Mouse (Mus musculus) hindbrain, postnatal 0 days (tissue): ENCODE measurements around the gene Atrnl1. TPM values are rescaled to one million over a fixed set of nuclear protein-coding genes. Genes with fewer than 3 reads are reported as not detected.

Experiments used
- ATAC-seq: fragments of 200-750 bp; cut with Nextera tagmentation; 2 replicates; pipeline ENCODE4 v1.8.0; 2017; ENCODE audit warnings: mild to moderate bottlenecking, moderate TSS enrichment, moderate library complexity
- DNase-seq: peaks from one replicate; pipeline ENCODE4 v3.0.0-alpha.2; 2015; ENCODE audit warnings: low spot score
- H3K27ac ChIP-seq: fragments of 300-500 bp; sonication (generic); 2 replicates; pipeline ENCODE4 v1.5.1; 2014; ENCODE audit warnings: mild to moderate bottlenecking
- H3K27me3 ChIP-seq: fragments of 300-500 bp; sonication (generic); 2 replicates; pipeline ENCODE4 v1.6.1; 2014; ENCODE audit warnings: low read length, mixed read lengths; ENCODE audit not compliant: insufficient read depth
- H3K36me3 ChIP-seq: fragments of 300-500 bp; sonication (generic); 2 replicates; pipeline ENCODE4 v1.6.1; 2014; ENCODE audit warnings: low read length, mixed read lengths; ENCODE audit not compliant: insufficient read depth
- H3K4me1 ChIP-seq: fragments of 300-500 bp; sonication (generic); 2 replicates; pipeline ENCODE4 v1.6.1; 2014; ENCODE audit warnings: antibody characterized with exemption, low read length, mixed read lengths; ENCODE audit not compliant: insufficient read depth
- H3K4me2 ChIP-seq: fragments of 300-500 bp; sonication (generic); 2 replicates; pipeline ENCODE4 v1.6.1; 2014; ENCODE audit warnings: low read depth, mild to moderate bottlenecking, low read length, moderate library complexity, mixed read lengths
- H3K4me3 ChIP-seq: fragments of 300-500 bp; sonication (generic); 2 replicates; pipeline ENCODE4 v1.5.1; 2014; ENCODE audit warnings: low read length
- H3K9ac ChIP-seq: fragments of 300-500 bp; sonication (generic); replicated peaks from 2 replicates; pipeline ENCODE4 v1.6.1; 2014; ENCODE audit warnings: mild to moderate bottlenecking, low read length, moderate library complexity, mixed read lengths
- H3K9me3 ChIP-seq: fragments of 300-500 bp; sonication (generic); 2 replicates; pipeline ENCODE4 v1.6.1; 2016; ENCODE audit warnings: low read length, mixed read lengths
- CTCF ChIP-seq: IDR thresholded peaks from 2 replicates; pipeline ENCODE4 v1.5.1; 2016; ENCODE audit warnings: antibody characterized with exemption, control low read depth, low read depth
- WGBS: fragments of 180-500 bp; shearing (Covaris S2); extraction: QIAGEN DNeasy Blood & Tissue Kit; methylation state at CpG from one replicate; pipeline ENCODE4 v1.1.7; 2014; 5-methylcytosine and 5-hydroxymethylcytosine counted together
- polyA plus RNA-seq: library from polyadenylated mRNA; unstranded; fragments of >200 nt; fragmentation: Nextera tagmentation; extraction: Ambion mirVana; gene quantifications from 2 replicates; pipeline ENCODE4 v1.2.1, GENCODE M21; 2015
- total RNA-seq: library from RNA; depleted of rRNA; stranded (reverse); fragments of >200 nt; gene quantifications from 2 replicates; pipeline ENCODE4 v1.2.3, GENCODE M21; 2014

The Atrnl1 gene
- total and polyA plus RNA-seq, 2 experiments from 2014 or later = 4.4 to 46.0 TPM

DNA sequence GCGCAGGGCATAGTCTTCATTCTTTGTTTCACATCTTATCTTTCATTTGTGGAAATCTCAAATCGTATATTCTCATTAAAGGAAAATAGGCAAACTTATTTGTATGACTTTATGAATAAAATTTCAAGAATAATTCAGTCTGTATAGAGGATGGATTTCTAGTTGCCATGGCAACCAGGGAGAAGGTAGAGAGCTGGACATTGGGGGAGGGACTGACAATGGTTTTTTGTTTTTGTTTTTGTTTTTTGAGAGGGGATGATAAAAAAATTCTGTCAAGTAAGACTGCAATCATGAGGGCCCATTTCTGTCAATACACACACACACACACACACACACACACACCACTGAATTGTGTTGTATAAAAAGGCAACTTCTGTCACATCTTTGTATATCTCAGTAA lies 114.5 kb downstream of the Atrnl1 start:
- WGBS = 88% methylated on average over 2 of the region's 2 CpGs
- H3K4me1 ChIP-seq = no peaks in the 10 kb centered on the region
- no peak overlapping the region; the same call in 1 of the 2 replicates for H3K27ac ChIP-seq
- no peak overlapping the region for H3K4me3 ChIP-seq
- no peak for DNase-seq
- H3K9ac ChIP-seq = no peak overlapping the region
- no peaks in the 10 kb centered on the region for H3K9me3 ChIP-seq
- H3K27me3 ChIP-seq = no peaks in the 10 kb centered on the region
- no peaks in the 10 kb centered on the region for H3K36me3 ChIP-seq
- no peak for TF ChIP-seq CTCF
- ATAC-seq = no peak
- H3K4me2 ChIP-seq = no peak overlapping the region

DNA sequence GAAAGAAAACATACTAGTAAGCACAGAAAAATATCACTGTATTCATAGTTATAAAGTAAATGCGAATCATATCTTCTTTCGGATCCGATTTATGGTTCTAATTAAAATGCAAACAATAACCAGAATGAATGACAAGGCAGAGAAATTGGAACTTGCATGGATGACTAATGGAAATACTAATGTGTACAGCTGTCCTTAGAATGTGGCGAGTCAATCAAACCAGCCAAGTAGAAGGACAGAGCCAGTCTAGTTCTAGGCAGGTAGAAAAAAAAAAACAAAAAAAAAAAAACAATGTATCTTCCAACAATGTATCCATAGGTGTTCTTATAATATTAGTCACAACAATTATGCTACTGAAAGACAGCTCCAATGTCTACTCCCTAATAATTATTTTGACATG lies 116.2 kb downstream of the Atrnl1 start:
- H3K27me3 ChIP-seq = no peaks in the 10 kb centered on the region
- no peak overlapping the region for H3K27ac ChIP-seq
- DNase-seq (no peak), ATAC-seq (no peak)
- no peaks in the 10 kb centered on the region for H3K4me1 ChIP-seq
- no peaks in the 10 kb centered on the region for H3K36me3 ChIP-seq
- TF ChIP-seq CTCF = no peak
- H3K9me3 ChIP-seq = no peaks in the 10 kb centered on the region
- H3K4me2 ChIP-seq = no peak overlapping the region
- WGBS = 90% methylated on average over 4 of the region's 4 CpGs
- H3K4me3 ChIP-seq = no peak overlapping the region
- H3K9ac ChIP-seq = no peak overlapping the region

DNA sequence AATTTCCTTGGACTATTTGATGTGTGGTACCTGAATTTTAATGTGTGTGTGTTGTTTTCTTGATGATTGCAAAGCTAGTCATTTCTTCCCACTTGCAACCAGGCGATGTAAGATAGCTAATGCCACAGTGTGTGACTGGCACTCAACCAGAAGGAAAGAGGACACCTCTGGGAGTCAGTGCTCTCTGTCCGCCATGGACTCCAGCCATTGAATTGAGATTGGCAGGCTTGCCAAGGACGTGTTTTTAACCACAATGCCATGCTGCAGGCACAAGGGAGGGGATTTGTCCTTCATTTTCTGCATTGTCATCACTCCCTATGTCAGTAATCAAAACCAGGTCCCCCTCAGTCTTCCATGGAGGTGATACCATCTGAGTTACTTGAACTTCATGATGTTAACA lies 126.6 kb downstream of the Atrnl1 start:
- Histone ChIP-seq H3K4me1 (no peaks in the 10 kb centered on the region), H3K27me3 (no peaks in the 10 kb centered on the region), H3K9ac (no peak overlapping the region), H3K4me3 (no peak overlapping the region), H3K27ac (no peak overlapping the region), H3K9me3 (no peaks in the 10 kb centered on the region), H3K36me3 (no peaks in the 10 kb centered on the region), H3K4me2 (no peak overlapping the region)
- no peak for ATAC-seq
- 66% methylated on average over 3 of the region's 3 CpGs for WGBS
- TF ChIP-seq CTCF = no peak
- DNase-seq = peak; percentile 30

DNA sequence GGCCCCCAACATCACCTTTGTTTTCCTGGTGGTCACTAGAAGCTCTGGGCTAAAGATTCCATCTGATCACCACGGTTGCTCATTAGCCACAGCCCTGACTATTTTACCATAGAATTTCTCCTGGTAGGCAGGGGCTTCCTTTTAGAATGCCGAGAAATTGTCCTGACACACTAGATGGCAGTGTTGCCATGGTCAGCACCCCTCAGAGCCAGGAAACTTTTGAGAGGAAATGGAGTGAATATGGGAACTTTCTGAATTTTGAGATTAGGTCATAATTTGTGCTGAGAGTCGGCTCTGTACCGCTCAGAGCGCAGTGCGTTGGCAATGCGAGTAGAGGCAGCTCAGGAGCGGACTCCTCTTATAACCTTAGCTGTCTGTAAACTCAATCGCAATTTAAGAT lies 134.7 kb downstream of the Atrnl1 start:
- Histone ChIP-seq H3K4me2 (no peak overlapping the region), H3K27me3 (no peaks in the 10 kb centered on the region), H3K4me3 (no peak overlapping the region), H3K4me1 (no peaks in the 10 kb centered on the region), H3K9ac (no peak overlapping the region), H3K9me3 (no peaks in the 10 kb centered on the region), H3K27ac (no peak overlapping the region), H3K36me3 (no peaks in the 10 kb centered on the region)
- TF ChIP-seq CTCF = peak; percentile 85
- WGBS = 61% methylated on average over 9 of the region's 9 CpGs
- DNase-seq (peak; percentile 76), ATAC-seq (no peak)

GRCm38 (mm10) chr19:57746553-57746952 lies 135.7 kb downstream of the Atrnl1 start:
- Histone ChIP-seq H3K36me3 (no peaks in the 10 kb centered on the region), H3K9ac (no peak overlapping the region), H3K27ac (no peak overlapping the region), H3K4me1 (no peaks in the 10 kb centered on the region), H3K4me2 (no peak overlapping the region), H3K9me3 (no peaks in the 10 kb centered on the region), H3K4me3 (no peak overlapping the region), H3K27me3 (no peaks in the 10 kb centered on the region)
- 86% methylated on average over 11 of the region's 11 CpGs for WGBS
- ATAC-seq (no peak), DNase-seq (no peak)
- no peak for TF ChIP-seq CTCF

GRCm38 (mm10) chr19:57752189-57752588 lies 141.4 kb downstream of the Atrnl1 start:
- H3K9me3 ChIP-seq = no peaks in the 10 kb centered on the region
- no peak for DNase-seq
- H3K4me3 ChIP-seq = no peak overlapping the region
- WGBS = 83% methylated on average over 14 of the region's 14 CpGs
- H3K36me3 ChIP-seq = no peaks in the 10 kb centered on the region
- H3K4me2 ChIP-seq = no peak overlapping the region
- no peak overlapping the region for H3K9ac ChIP-seq
- H3K4me1 ChIP-seq = no peaks in the 10 kb centered on the region
- no peaks in the 10 kb centered on the region for H3K27me3 ChIP-seq
- ATAC-seq = no peak
- no peak for TF ChIP-seq CTCF
- H3K27ac ChIP-seq = no peak overlapping the region

DNA sequence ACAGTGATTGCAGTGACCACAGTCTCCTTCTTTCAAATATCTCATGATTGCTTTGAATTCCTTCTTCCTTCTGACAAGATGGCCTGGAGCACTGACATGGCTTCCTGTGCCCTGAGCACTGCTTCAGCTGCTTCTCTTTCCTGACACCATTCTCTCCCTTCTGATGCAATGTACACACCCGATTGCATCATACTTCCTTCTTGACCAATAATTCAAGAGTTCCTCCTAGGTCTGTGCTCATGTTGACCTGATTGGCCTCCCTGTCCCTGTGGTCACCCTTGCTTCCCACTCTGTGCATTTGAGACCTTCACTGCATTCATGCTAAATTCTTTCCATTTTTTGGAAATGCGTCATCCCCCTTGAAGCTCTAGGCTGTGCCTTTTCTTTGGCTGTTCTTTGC lies 151.7 kb downstream of the Atrnl1 start:
- Histone ChIP-seq H3K36me3 (no peaks in the 10 kb centered on the region), H3K4me2 (no peak overlapping the region), H3K9ac (no peak overlapping the region), H3K27me3 (no peaks in the 10 kb centered on the region), H3K27ac (no peak overlapping the region), H3K4me3 (no peak overlapping the region), H3K9me3 (no peaks in the 10 kb centered on the region), H3K4me1 (no peaks in the 10 kb centered on the region)
- ATAC-seq = no peak
- DNase-seq = no peak
- no peak for TF ChIP-seq CTCF
- WGBS = 92% methylated on average over 2 of the region's 2 CpGs
